Mouse (Mus musculus) bone marrow, adult 2 months (tissue): ENCODE results near the gene Crabp2. TPM values are rescaled to one million over a fixed set of nuclear protein-coding genes. Genes with fewer than 3 reads are reported as not detected.

Experiments used
- H3K27ac ChIP-seq: fragments of 200-500 bp; 2 replicates; pipeline ENCODE4 v1.5.1; 2012; ENCODE audit warnings: low read depth, mild to moderate bottlenecking, control low read depth, inconsistent platforms, low read length; ENCODE audit not compliant: control insufficient read depth, poor library complexity, insufficient read depth
- H3K4me1 ChIP-seq: fragments of 200-500 bp; 2 replicates; pipeline ENCODE4 v1.6.1; 2011; ENCODE audit warnings: low read length; ENCODE audit not compliant: control insufficient read depth, insufficient read depth
- H3K4me3 ChIP-seq: fragments of 200-500 bp; replicated peaks from 2 replicates; pipeline ENCODE3; 2011; ENCODE audit warnings: mild to moderate bottlenecking, low read depth, low read length, control low read depth; ENCODE audit not compliant: control insufficient read depth
- CTCF ChIP-seq: fragments of 200-500 bp; IDR thresholded peaks from 2 replicates; pipeline ENCODE4 v1.5.1; 2011; ENCODE audit warnings: low read length, control low read depth; ENCODE audit not compliant: control insufficient read depth, insufficient read depth
- POLR2A ChIP-seq: fragments of 200-500 bp; IDR thresholded peaks from 2 replicates; pipeline ENCODE4 v1.6.1; 2011; ENCODE audit warnings: low read depth, mild to moderate bottlenecking, control low read depth, low read length, borderline replicate concordance; ENCODE audit not compliant: control insufficient read depth
- WGBS: fragments of 180-500 bp; shearing (Covaris S2); methylation state at CpG from one replicate; pipeline ENCODE4 v1.1.7; 2018; 5-methylcytosine and 5-hydroxymethylcytosine counted together
- polyA plus RNA-seq: library from polyadenylated mRNA; stranded (reverse); fragments of >200 nt; gene quantifications from 2 replicates; pipeline ENCODE4 v1.2.4, GENCODE M21; 2011; ENCODE audit warnings: low replicate concordance; ENCODE audit not compliant: missing spikeins, insufficient read depth, insufficient read length

Crabp2 gene
- polyA plus RNA-seq, 1 experiment = 3.3 TPM

DNA sequence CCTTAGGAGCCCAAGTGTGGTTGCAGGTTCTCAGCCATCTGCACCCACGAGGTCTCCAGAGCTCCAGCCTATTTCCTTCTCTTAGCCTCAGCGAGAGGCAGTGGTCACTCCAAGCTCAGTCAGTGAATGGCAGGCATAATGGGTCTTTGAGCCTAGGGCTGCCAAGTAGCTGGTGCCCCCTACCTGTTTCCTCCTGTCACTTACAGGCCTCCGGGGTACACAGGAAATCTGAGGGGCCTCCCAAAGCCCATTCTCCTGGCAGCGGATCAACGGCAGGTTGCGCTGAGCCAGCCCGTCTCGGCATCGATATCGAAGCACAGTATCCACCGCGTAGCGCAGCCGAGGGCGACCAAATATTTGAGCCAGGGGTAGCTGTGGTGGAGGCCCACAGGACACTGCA, 39.6 kb downstream of the Crabp2 start:
- no peak overlapping the region for H3K27ac ChIP-seq
- no peaks in the 10 kb centered on the region for H3K4me1 ChIP-seq

GRCm38 (mm10) chr3:87989935-87990334, 41.5 kb downstream of the Crabp2 start:
- Histone ChIP-seq H3K4me3 (no peak overlapping the region), H3K27ac (no peak overlapping the region), H3K4me1 (no peaks in the 10 kb centered on the region; the same call in 1 of the 2 replicates)
- TF ChIP-seq POLR2A = no peak
- no peak for TF ChIP-seq CTCF
- 26% methylated on average over 10 of the region's 10 CpGs for WGBS

More for the DNA sequence above, 39.6 kb downstream of the Crabp2 start:
- TF ChIP-seq CTCF (no peak), POLR2A (no peak)
- 1% methylated on average over 15 of the region's 15 CpGs for WGBS
- no peak overlapping the region for H3K4me3 ChIP-seq

DNA sequence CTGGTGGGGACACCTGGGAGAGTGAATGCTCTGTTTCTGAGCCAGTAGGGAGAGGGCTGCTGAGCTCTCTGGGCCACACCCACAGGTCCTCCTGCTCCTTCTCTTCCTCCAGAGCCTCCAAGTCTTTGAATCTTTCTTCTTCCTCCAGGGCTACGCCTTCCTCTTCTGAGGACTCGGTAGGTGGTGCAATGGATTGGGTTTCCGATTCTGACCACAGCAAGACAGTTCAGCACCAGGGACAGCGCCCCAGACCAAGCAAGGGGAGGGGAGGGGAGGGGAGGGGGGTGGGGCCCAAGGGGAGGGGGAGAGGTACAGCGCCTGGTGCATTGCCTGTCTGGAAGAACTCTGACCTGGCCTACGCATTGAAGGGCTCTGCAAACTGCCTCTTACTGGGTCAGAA, 45.0 kb downstream of the Crabp2 start:
- WGBS = 5% methylated on average over 5 of the region's 6 CpGs
- no peak overlapping the region for H3K27ac ChIP-seq
- H3K4me3 ChIP-seq = no peak overlapping the region
- TF ChIP-seq POLR2A (no peak), CTCF (no peak)
- no peaks in the 10 kb centered on the region; the same call in 1 of the 2 replicates for H3K4me1 ChIP-seq

- H3K4me1 ChIP-seq = no peaks in the 10 kb centered on the region; the same call in 1 of the 2 replicates
- no peak overlapping the region for H3K4me3 ChIP-seq
- 31% methylated on average over 11 of the region's 11 CpGs for WGBS
- no peak overlapping the region for H3K27ac ChIP-seq
- no peak for TF ChIP-seq CTCF
- TF ChIP-seq POLR2A = no peak
Measured at GRCm38 (mm10) chr3:87995331-87995730, 46.9 kb downstream of the Crabp2 start.

DNA sequence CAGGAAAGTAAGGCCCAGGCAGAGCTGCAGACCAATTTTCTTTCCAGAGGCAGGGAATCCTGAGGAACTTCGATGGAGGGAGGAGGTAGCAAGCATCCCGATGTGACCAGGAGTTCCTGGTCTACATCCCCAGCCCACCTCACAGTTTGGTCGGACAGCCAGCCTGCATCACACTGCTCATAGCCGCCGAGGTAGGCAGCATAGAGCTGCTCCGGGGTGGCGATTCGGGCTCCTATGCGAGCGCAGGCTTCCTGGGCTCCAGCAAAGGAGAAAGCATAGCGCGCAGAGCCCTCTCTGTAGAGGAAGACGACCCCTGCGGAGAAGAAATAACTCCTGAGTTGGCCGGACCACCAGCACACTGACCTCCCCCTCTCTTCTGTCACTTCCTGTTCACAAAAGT, 47.9 kb downstream of the Crabp2 start:
- WGBS = 5% methylated on average over 15 of the region's 15 CpGs
- Histone ChIP-seq H3K4me1 (no peaks in the 10 kb centered on the region; the same call in 1 of the 2 replicates), H3K4me3 (no peak overlapping the region), H3K27ac (no peak overlapping the region)
- no peak for TF ChIP-seq POLR2A
- TF ChIP-seq CTCF = no peak

GRCm38 (mm10) chr3:87996971-87997614, 48.6 kb downstream of the Crabp2 start:
- H3K4me3 ChIP-seq = no peak overlapping the region
- H3K27ac ChIP-seq = no peak overlapping the region
- WGBS = 2% methylated on average over 49 of the region's 49 CpGs
- H3K4me1 ChIP-seq = no peaks in the 10 kb centered on the region; the same call in 1 of the 2 replicates
- no peak for TF ChIP-seq CTCF
- TF ChIP-seq POLR2A = no peak

- 3% methylated on average over 7 of the region's 7 CpGs for WGBS
- no peak for TF ChIP-seq POLR2A
- no peak overlapping the region for H3K27ac ChIP-seq
- no peaks in the 10 kb centered on the region; the same call in 1 of the 2 replicates for H3K4me1 ChIP-seq
- H3K4me3 ChIP-seq = no peak overlapping the region
Measured at GRCm38 (mm10) chr3:87998747-87999146, 50.3 kb downstream of the Crabp2 start.

- TF ChIP-seq POLR2A = no peak
- no peak for TF ChIP-seq CTCF
- no peak overlapping the region for H3K4me3 ChIP-seq
Measured at GRCm38 (mm10) chr3:87999243-87999895, 50.9 kb downstream of the Crabp2 start.

GRCm38 (mm10) chr3:88000181-88000580, 51.7 kb downstream of the Crabp2 start, which contains the start of gene Bcan:
Gene Bcan (minus strand): TSS chr3:88000230.
- Histone ChIP-seq H3K27ac (no peak within 1 kb of the TSS; the same call in 1 of the 2 replicates), H3K4me1 (no peaks in the 10 kb centered on the region), H3K4me3 (no peak within 1 kb of the TSS)
- WGBS = 1% methylated on average over 39 of the region's 39 CpGs
- TF ChIP-seq CTCF (no peak), POLR2A (no peak)

More at GRCm38 (mm10) chr3:87999243-87999895, 50.9 kb downstream of the Crabp2 start:
- WGBS = 1% methylated on average over 38 of the region's 38 CpGs
- H3K27ac ChIP-seq = no peak overlapping the region; the same call in 1 of the 2 replicates
- no peaks in the 10 kb centered on the region for H3K4me1 ChIP-seq
